Mouse (Mus musculus) c-Kit-positive CD71-positive TER-119-negative erythroid progenitor cells, embryonic 14.5 days (primary cell): ENCODE results near the gene Fem1a.
A peak's percentile ranks its signal among the peaks of the same experiment; 100 is the strongest.

Source experiments
- DNase-seq: peaks from one replicate; pipeline ENCODE4 v3.0.0-alpha.2; 2013; ENCODE audit warnings: low read depth

Fem1a gene

GRCm38 (mm10) chr17:56256239-56256881 is at the start of gene Fem1a:
Fem1a (plus strand) TSS chr17:56256810.
- DNase-seq, result peak; percentile 95

GRCm38 (mm10) chr17:56206986-56207674 is 49.5 kb upstream of the Fem1a start:
- no peak for DNase-seq

GRCm38 (mm10) chr17:56207963-56208530 is 48.6 kb upstream of the Fem1a start:
- DNase-seq, result no peak

GRCm38 (mm10) chr17:56208821-56209220 is 47.8 kb upstream of the Fem1a start:
- no peak for DNase-seq

GRCm38 (mm10) chr17:56211090-56211489 is 45.5 kb upstream of the Fem1a start:
- DNase-seq, result no peak

- no peak for DNase-seq
These were observed 43.9 kb upstream of the Fem1a start for GRCm38 (mm10) chr17:56212676-56213075.

GRCm38 (mm10) chr17:56214229-56214628 is 42.4 kb upstream of the Fem1a start:
- DNase-seq, result no peak

GRCm38 (mm10) chr17:56217670-56218069 is 38.9 kb upstream of the Fem1a start:
- DNase-seq, result no peak

GRCm38 (mm10) chr17:56218377-56219191 is 38.0 kb upstream of the Fem1a start, which contains the start of gene Dpp9:
Dpp9 (minus strand) TSS chr17:56218905.
- peak; percentile 86 for DNase-seq

GRCm38 (mm10) chr17:56219251-56219650 is 37.4 kb upstream of the Fem1a start:
- DNase-seq, result no peak

GRCm38 (mm10) chr17:56219805-56220204 is 36.8 kb upstream of the Fem1a start:
- DNase-seq, result no peak

- no peak for DNase-seq
These were observed 31.7 kb upstream of the Fem1a start for GRCm38 (mm10) chr17:56224916-56225315.

- no peak for DNase-seq
These were observed 30.0 kb upstream of the Fem1a start for GRCm38 (mm10) chr17:56226566-56226965.

- DNase-seq, result no peak
These were observed 26.7 kb upstream of the Fem1a start for GRCm38 (mm10) chr17:56229943-56230342.

GRCm38 (mm10) chr17:56233389-56233788 is 23.2 kb upstream of the Fem1a start:
- DNase-seq, result no peak

- DNase-seq, result no peak
These were observed 22.7 kb upstream of the Fem1a start for GRCm38 (mm10) chr17:56233818-56234469.

GRCm38 (mm10) chr17:56241541-56242401 is 14.8 kb upstream of the Fem1a start:
- DNase-seq, result peak; percentile 78

- DNase-seq, result no peak
These were observed 11.0 kb upstream of the Fem1a start for GRCm38 (mm10) chr17:56245608-56246007.

- no peak for DNase-seq
These were observed 5.3 kb upstream of the Fem1a start for GRCm38 (mm10) chr17:56251136-56251829.

- no peak for DNase-seq
These were observed 1.9 kb upstream of the Fem1a start for GRCm38 (mm10) chr17:56254695-56255094.
